In the genomic region with DNA sequence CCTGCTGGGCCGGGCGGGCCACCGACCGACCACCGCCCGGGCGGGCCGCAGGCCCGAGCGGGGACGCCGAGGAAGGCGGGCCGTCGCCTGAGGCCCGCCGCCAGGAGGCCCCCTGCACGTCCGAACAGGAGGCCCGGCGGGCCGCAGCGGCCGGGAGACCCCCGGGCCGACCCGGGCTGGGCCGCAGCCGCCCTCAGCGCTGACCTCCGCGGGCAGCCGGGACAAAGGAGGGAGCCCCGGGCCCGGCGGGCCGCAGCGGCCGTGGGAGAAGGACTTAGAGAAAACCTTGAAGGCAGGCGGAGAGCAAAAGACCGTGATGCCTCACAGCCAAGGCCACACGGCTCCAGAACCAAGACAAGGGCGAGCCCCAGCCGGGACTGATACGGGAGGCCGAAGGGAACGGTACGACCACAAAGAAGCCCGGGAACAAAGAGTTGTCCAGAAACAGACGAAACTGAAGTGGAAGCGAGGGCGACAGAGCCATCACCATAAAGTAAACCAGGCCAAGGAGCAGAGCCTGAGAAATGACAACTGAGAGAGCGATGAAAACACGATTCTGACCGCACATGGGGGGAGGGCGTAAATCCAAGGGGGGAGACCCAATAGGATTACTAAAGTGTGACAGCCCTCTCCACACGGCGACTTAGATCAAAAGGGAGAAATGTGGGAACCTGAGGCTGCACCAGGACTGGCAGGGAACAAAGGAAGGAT, we compare ENCODE assay signal across 8 mouse cellular contexts. TPM values are rescaled to one million over a fixed set of nuclear protein-coding genes. Genes with fewer than 3 reads are reported as not detected.
DNase-seq lines count a peak whose midpoint lies in the region; ATAC-seq lines count a peak whose summit lies in the region.

No protein-coding gene starts in this region.

- H3K9ac ChIP-seq in heart, embryonic 16.5 days (ENCODE audit: low read length): peak overlapping the region; percentile 96
- H3K9ac ChIP-seq in midbrain, embryonic 13.5 days (replicated peaks): peak overlapping the region; percentile 100

- 1% methylated on average over 57 of the region's 58 CpGs for WGBS in heart, embryonic 16.5 days
- under 1% methylated on average over 58 of the region's 58 CpGs for WGBS in limb, embryonic 10.5 days
- WGBS in midbrain, embryonic 13.5 days: under 1% methylated on average over 31 of the region's 58 CpGs

- H3K27ac ChIP-seq in heart, embryonic 16.5 days (ENCODE audit: low read length): peak overlapping the region; percentile 90
- H3K27ac ChIP-seq in limb, embryonic 10.5 days: peak overlapping the region; percentile 100
- peak overlapping the region; percentile 100 for H3K27ac ChIP-seq in midbrain, embryonic 13.5 days

- DNase-seq in urinary bladder, postnatal 14 days (ENCODE audit: low spot score): peak; percentile 28
- no peak for DNase-seq in urinary bladder, postnatal 36 days (ENCODE audit: low spot score in 2 of 2)
- peak; percentile 47 for DNase-seq in c-Kit-negative CD71-positive TER-119-positive erythroid progenitor cells, embryonic 14.5 days (ENCODE audit: low read depth, low spot score)
- peak; percentile 84 for DNase-seq in limb, embryonic 10.5 days (ENCODE audit: low spot score)
- DNase-seq in testis, postnatal 14 days (ENCODE audit: low spot score): peak; percentile 73
- DNase-seq in frontal cortex, postnatal 10 days (ENCODE audit: low spot score in 2 of 2): no peak

- ATAC-seq in heart, embryonic 16.5 days (replicated peaks; ENCODE audit: extremely low read depth, insufficient read depth, low FRiP score): peak; percentile 8; the same call in 1 of the 2 replicates
- peak; percentile 51 for ATAC-seq in midbrain, embryonic 13.5 days

- peak overlapping the region; percentile 88 for H3K4me2 ChIP-seq in heart, embryonic 16.5 days (ENCODE audit: low read depth, low read length)
- H3K4me2 ChIP-seq in midbrain, embryonic 13.5 days (replicated peaks): peak overlapping the region; percentile 86

- H3K27me3 ChIP-seq in heart, embryonic 16.5 days (ENCODE audit: control insufficient read depth, insufficient read depth, low read length): no peaks in the 10 kb centered on the region
- no peaks in the 10 kb centered on the region for H3K27me3 ChIP-seq in limb, embryonic 10.5 days (ENCODE audit: low read depth, poor library complexity, severe bottlenecking)
- no peaks in the 10 kb centered on the region for H3K27me3 ChIP-seq in midbrain, embryonic 13.5 days

- H3K4me1 ChIP-seq in heart, embryonic 16.5 days (ENCODE audit: control insufficient read depth, insufficient read depth, low read length): peaks cover 36% of the 10 kb centered on the region
- H3K4me1 ChIP-seq in limb, embryonic 10.5 days: peaks cover 26% of the 10 kb centered on the region
- H3K4me1 ChIP-seq in midbrain, embryonic 13.5 days (replicated peaks): peaks cover 64% of the 10 kb centered on the region

- no peaks in the 10 kb centered on the region for H3K9me3 ChIP-seq in heart, embryonic 16.5 days (replicated peaks; ENCODE audit: control insufficient read depth, low read length)
- no peaks in the 10 kb centered on the region for H3K9me3 ChIP-seq in limb, embryonic 10.5 days (replicated peaks)
- no peaks in the 10 kb centered on the region for H3K9me3 ChIP-seq in midbrain, embryonic 13.5 days

- H3K4me3 ChIP-seq in heart, embryonic 16.5 days (ENCODE audit: low read length): peak overlapping the region; percentile 82
- H3K4me3 ChIP-seq in limb, embryonic 10.5 days: peak overlapping the region; percentile 94
- H3K4me3 ChIP-seq in midbrain, embryonic 13.5 days (replicated peaks): peak overlapping the region; percentile 69

- no peaks in the 10 kb centered on the region for H3K36me3 ChIP-seq in heart, embryonic 16.5 days (ENCODE audit: control insufficient read depth, insufficient read depth)
- peaks cover 8% of the 10 kb centered on the region; the same call in 1 of the 2 replicates for H3K36me3 ChIP-seq in limb, embryonic 10.5 days
- no peaks in the 10 kb centered on the region for H3K36me3 ChIP-seq in midbrain, embryonic 13.5 days

RNA-seq across cellular contexts. Expression of gene Macf1, which starts 19.1 kb away (rescaled TPM):
- polyA plus RNA-seq in heart, embryonic 16.5 days (2015; fragmentation: Nextera tagmentation; extraction: Ambion mirVana): 47.1 and 58.8 TPM in 2 replicates
- 45.2 and 55.5 TPM in 2 replicates for polyA plus RNA-seq in limb, embryonic 10.5 days (2016; fragmentation: Nextera tagmentation; extraction: Ambion mirVana)
- 74.9 and 75.4 TPM in 2 replicates for polyA plus RNA-seq in midbrain, embryonic 13.5 days (2015; fragmentation: Nextera tagmentation; extraction: Ambion mirVana)

RNA-seq across cellular contexts. Expression of gene Ndufs5, which starts 52.9 kb away (rescaled TPM):
- 519 and 560 TPM in 2 replicates for polyA plus RNA-seq in heart, embryonic 16.5 days (2015; fragmentation: Nextera tagmentation; extraction: Ambion mirVana)
- polyA plus RNA-seq in limb, embryonic 10.5 days (2016; fragmentation: Nextera tagmentation; extraction: Ambion mirVana): 340 and 356 TPM in 2 replicates
- 394 TPM in 2 replicates for polyA plus RNA-seq in midbrain, embryonic 13.5 days (2015; fragmentation: Nextera tagmentation; extraction: Ambion mirVana)

Comparison
In these comparisons a context has a peak if more than half of its experiments do, and no peak if none do; other contexts are left out.
1. DNase-seq: peak in urinary bladder, postnatal 14 days (single experiment), c-Kit-negative CD71-positive TER-119-positive erythroid progenitor cells, embryonic 14.5 days (single experiment), limb, embryonic 10.5 days (single experiment) and testis, postnatal 14 days (single experiment); none in urinary bladder, postnatal 36 days (0 of 2) and frontal cortex, postnatal 10 days (0 of 2).
2. Peak in every context shown above with its lines, with median percentiles within 50 percentile points of each other: H3K27ac ChIP-seq and H3K4me3 ChIP-seq.